Comparison of ENCODE assay signal across 13 mouse cellular contexts in genomic region chr16:32807408-32808185, GRCm38 (mm10). TPM values are rescaled to one million over a fixed set of nuclear protein-coding genes. Genes with fewer than 3 reads are reported as not detected.
A peak's percentile ranks its signal among the peaks of the same experiment; 100 is the strongest.
DNase-seq lines count a peak whose midpoint lies in the region; ATAC-seq and TF ChIP-seq lines count a peak whose summit lies in the region.
"Had no signal": no experiment of that assay in that cellular context is flagged by ENCODE, and none has a peak within 500 bp of the region (broad histone marks: within the 10 kb centered on the region; RNA-seq: fewer than 3 reads in every experiment).

No protein-coding gene starts in this region.

- no peaks in the 10 kb centered on the region for H3K9me3 ChIP-seq in lung, postnatal 0 days (ENCODE audit: low read length)
- no peaks in the 10 kb centered on the region for H3K9me3 ChIP-seq in neural tube, embryonic 15.5 days (replicated peaks)
- H3K9me3 ChIP-seq in hindbrain, postnatal 0 days (ENCODE audit: low read length), result no peaks in the 10 kb centered on the region

- WGBS in lung, postnatal 0 days, result 42% methylated on average over 8 of the region's 8 CpGs
- WGBS in neural tube, embryonic 15.5 days, result 74% methylated on average over 8 of the region's 8 CpGs
- WGBS in hindbrain, postnatal 0 days, result 64% methylated on average over 8 of the region's 8 CpGs

- peak; percentile 50 for TF ChIP-seq CTCF in lung, postnatal 0 days (IDR thresholded peaks at IDR 0.05)
- TF ChIP-seq CTCF in hindbrain, postnatal 0 days (IDR thresholded peaks at IDR 0.05; ENCODE audit: low read depth), result no peak

- no peak overlapping the region for H3K4me2 ChIP-seq in lung, postnatal 0 days (replicated peaks; ENCODE audit: low read depth, low read length)
- no peak overlapping the region for H3K4me2 ChIP-seq in neural tube, embryonic 15.5 days
- H3K4me2 ChIP-seq in hindbrain, postnatal 0 days (ENCODE audit: low read depth, low read length), result no peak overlapping the region

- no peak overlapping the region for H3K9ac ChIP-seq in lung, postnatal 0 days (replicated peaks; ENCODE audit: low read depth)
- no peak overlapping the region for H3K9ac ChIP-seq in neural tube, embryonic 15.5 days (replicated peaks)
- H3K9ac ChIP-seq in hindbrain, postnatal 0 days (replicated peaks; ENCODE audit: low read length), result no peak overlapping the region

- peak; percentile 47 for DNase-seq in kidney, adult 11 months
- no peak for DNase-seq in kidney, postnatal 10 days
- DNase-seq in kidney, postnatal 36 days, result peak; percentile 40 to 46
- DNase-seq in lung, postnatal 0 days (ENCODE audit: low spot score), result peak; percentile 92
- peak; percentile 80 for DNase-seq in yolk sac, embryonic 10.5 days (ENCODE audit: low spot score)
- no peak for DNase-seq in hindbrain, postnatal 0 days (ENCODE audit: low spot score)
- DNase-seq in heart, adult 18-20 months, result no peak
- DNase-seq: heart, postnatal 14 days had no signal

- no peaks in the 10 kb centered on the region; the same call in 1 of the 2 replicates for H3K4me1 ChIP-seq in lung, postnatal 0 days (ENCODE audit: insufficient read depth, low read depth, low read length)
- H3K4me1 ChIP-seq in neural tube, embryonic 15.5 days, result peaks cover 11% of the 10 kb centered on the region
- peaks cover 3% of the 10 kb centered on the region for H3K4me1 ChIP-seq in hindbrain, postnatal 0 days (ENCODE audit: insufficient read depth, low read length)

- no peak overlapping the region for H3K4me3 ChIP-seq in lung, postnatal 0 days (ENCODE audit: low read depth, low read length)
- no peak overlapping the region for H3K4me3 ChIP-seq in neural tube, embryonic 15.5 days (replicated peaks)
- no peak overlapping the region for H3K4me3 ChIP-seq in hindbrain, postnatal 0 days (ENCODE audit: low read length)

- no peaks in the 10 kb centered on the region for H3K36me3 ChIP-seq in lung, postnatal 0 days (ENCODE audit: insufficient read depth, low read length)
- H3K36me3 ChIP-seq in neural tube, embryonic 15.5 days, result no peaks in the 10 kb centered on the region
- no peaks in the 10 kb centered on the region for H3K36me3 ChIP-seq in hindbrain, postnatal 0 days (ENCODE audit: insufficient read depth, low read length)

- H3K27me3 ChIP-seq in lung, postnatal 0 days (replicated peaks; ENCODE audit: insufficient read depth, low read length), result no peaks in the 10 kb centered on the region
- no peaks in the 10 kb centered on the region for H3K27me3 ChIP-seq in neural tube, embryonic 15.5 days (replicated peaks)
- no peaks in the 10 kb centered on the region for H3K27me3 ChIP-seq in hindbrain, postnatal 0 days (ENCODE audit: insufficient read depth, low read length)

- peak overlapping the region; percentile 45; the same call in 1 of the 2 replicates for H3K27ac ChIP-seq in lung, postnatal 0 days (ENCODE audit: low read length)
- no peak overlapping the region for H3K27ac ChIP-seq in neural tube, embryonic 15.5 days (replicated peaks)
- no peak overlapping the region for H3K27ac ChIP-seq in hindbrain, postnatal 0 days

- peak; percentile 88 for ATAC-seq in lung, postnatal 0 days
- no peak for ATAC-seq in neural tube, embryonic 15.5 days (ENCODE audit: low FRiP score)
- no peak for ATAC-seq in hindbrain, postnatal 0 days

- peak; percentile 44; the same call in 1 of the 2 replicates for TF ChIP-seq EP300 in lung, postnatal 0 days (IDR thresholded peaks at IDR 0.05)

RNA-seq across cellular contexts. Expression of gene Smbd1, which starts 2.7 kb away (rescaled TPM):
- 2.1 and 3.0 TPM in 2 replicates for polyA plus RNA-seq in lung, postnatal 0 days (2015; fragmentation: Nextera tagmentation; extraction: Ambion mirVana)
- not detected in 2 replicates for polyA plus RNA-seq in neural tube, embryonic 15.5 days (2015; fragmentation: Nextera tagmentation; extraction: Ambion mirVana)
- total RNA-seq in hindbrain, postnatal 0 days (2014; rRNA removed), result not detected in 2 replicates
- not detected in 2 replicates for polyA plus RNA-seq in hindbrain, postnatal 0 days (2015; fragmentation: Nextera tagmentation; extraction: Ambion mirVana)
- total RNA-seq in heart, adult 18-20 months (2021), result not detected
- total RNA-seq: adrenal gland, adult 18-20 months; gastrocnemius, postnatal 4 days; heart, postnatal 14 days; left cerebral cortex, postnatal 36 days had no signal

RNA-seq across cellular contexts. Expression of gene Muc20, which starts 10.4 kb away (rescaled TPM):
- polyA plus RNA-seq in lung, postnatal 0 days (2015; fragmentation: Nextera tagmentation; extraction: Ambion mirVana), result 0.89 and 1.1 TPM in 2 replicates
- not detected in 2 replicates for polyA plus RNA-seq in neural tube, embryonic 15.5 days (2015; fragmentation: Nextera tagmentation; extraction: Ambion mirVana)
- total RNA-seq in hindbrain, postnatal 0 days (2014; rRNA removed), result not detected in 2 replicates
- not detected in 2 replicates for polyA plus RNA-seq in hindbrain, postnatal 0 days (2015; fragmentation: Nextera tagmentation; extraction: Ambion mirVana)
- total RNA-seq in heart, adult 18-20 months (2021), result under 1 TPM; 0.30 to 0.44 TPM
- total RNA-seq: left cerebral cortex, postnatal 36 days had no signal
- polyA plus RNA-seq: large intestine, adult 2 months had no signal

Comparison
In these comparisons a context has a peak if more than half of its experiments do, and no peak if none do; other contexts are left out.
1. DNase-seq: peak in kidney, adult 11 months (single experiment), kidney, postnatal 36 days (2 of 2), lung, postnatal 0 days (single experiment) and yolk sac, embryonic 10.5 days (single experiment); none in kidney, postnatal 10 days (single experiment), hindbrain, postnatal 0 days (single experiment) and heart, adult 18-20 months (0 of 2).